Mouse (Mus musculus) T-helper 1 cell (primary cell): ENCODE measurements around the gene Col6a3.

Experiments
- in situ Hi-C: fragments of 300-600 bp; cut with MboI, MseI; formaldehyde crosslinking; loops from one replicate; pipeline ENCODE4 v1.15.1; 2025; ENCODE audit warnings: high pct_unique_total_duplicates

The Col6a3 gene

DNA sequence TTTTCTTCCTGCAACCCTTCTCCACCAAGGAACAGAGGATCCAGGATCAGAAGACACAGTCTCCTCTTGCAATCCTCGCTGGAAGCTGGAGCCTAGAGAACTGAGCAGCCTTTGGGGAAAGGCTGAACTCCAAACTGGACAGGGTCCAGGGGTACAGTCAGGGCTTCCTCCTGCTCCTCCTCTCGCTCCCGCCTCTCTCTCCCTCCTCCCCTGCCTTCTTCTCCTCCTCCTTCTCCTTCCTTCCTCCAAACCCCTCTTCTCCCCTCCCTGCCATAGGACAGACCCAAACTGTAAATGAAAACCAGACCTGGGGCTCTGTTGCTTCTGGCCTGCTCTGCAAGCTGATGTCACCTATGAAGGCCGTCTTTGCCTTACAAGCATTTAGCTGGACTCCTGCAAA lies at the start of gene Col6a3:
Gene Col6a3, minus strand, starts transcription at position 136 of the 400 bp plus-strand sequence.
- in situ Hi-C loops: loop anchor here (25.0 kb wide), 1 partner anchor 207 kb away; no protein-coding TSS in a partner anchor

DNA sequence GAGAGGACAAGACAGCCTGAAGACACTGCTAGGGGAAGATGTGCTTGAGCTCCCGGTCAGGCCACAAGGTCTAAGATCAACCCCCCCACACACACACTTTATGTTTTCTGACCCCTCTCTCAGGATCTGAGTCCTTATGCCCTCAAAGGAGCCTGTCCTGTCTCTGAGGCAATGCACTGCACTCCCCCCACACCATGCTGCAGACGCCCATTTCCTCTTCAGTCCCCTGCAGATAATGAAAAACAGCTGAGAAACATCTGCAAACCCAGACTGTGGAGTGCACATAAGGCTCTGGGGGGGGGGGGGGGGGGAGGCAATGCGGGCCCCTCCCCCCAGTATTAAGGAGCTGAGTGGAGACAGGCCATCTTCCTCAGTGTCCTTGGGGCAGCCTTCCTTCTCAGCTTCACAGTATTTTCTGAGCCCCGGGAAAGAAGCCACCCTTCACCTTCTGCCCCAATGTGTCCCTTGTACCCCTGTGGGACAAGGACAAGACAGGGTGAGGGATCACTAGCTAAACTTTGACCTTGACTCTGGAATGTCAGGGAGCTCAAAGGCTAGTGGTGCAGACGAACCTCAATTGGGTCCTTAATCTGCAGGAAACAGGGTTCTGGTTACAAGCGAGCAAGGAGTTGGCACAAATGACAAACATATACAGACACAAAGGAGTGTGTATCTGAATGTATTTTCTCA lies 42.1 kb upstream of the Col6a3 start:
- in situ Hi-C loops: no loop called here

DNA sequence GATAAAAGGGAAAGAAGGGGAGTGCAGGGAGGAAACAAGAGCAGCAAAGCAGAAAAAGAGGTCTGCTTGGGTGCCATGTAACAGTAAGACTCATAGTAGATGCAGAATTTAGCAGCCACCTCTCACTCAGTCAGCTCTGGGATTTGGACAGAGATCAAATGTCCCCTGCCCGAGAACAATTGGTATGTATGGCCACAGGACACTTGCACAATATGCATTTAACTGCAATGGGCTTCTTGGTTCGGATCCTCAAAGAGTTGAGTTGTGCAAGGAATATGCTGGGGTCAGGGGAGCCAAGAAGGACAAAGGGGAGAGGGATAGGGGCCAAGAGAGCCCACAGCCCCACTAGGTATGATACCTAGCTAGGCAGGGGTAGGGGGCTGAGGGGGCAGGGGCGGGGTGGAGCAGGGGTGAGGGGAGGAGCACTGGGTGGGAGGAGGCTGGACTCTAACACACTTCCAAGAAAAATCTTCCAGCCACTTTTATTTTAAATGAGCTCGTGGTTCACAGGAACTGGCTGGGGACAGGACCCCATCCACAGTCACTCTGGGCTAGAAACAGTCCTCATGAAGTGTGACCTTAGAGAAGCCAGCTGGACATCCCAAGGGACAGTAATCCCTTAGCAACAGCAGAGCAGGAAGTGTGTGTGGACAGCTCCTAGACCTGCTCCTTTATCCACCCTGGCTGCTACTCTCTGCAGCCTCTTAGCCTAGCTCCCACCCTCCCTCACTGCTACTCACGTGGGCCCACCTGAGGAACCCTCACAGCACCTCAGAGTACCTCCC lies 32.9 kb upstream of the Col6a3 start:
- in situ Hi-C loops: no loop called here

DNA sequence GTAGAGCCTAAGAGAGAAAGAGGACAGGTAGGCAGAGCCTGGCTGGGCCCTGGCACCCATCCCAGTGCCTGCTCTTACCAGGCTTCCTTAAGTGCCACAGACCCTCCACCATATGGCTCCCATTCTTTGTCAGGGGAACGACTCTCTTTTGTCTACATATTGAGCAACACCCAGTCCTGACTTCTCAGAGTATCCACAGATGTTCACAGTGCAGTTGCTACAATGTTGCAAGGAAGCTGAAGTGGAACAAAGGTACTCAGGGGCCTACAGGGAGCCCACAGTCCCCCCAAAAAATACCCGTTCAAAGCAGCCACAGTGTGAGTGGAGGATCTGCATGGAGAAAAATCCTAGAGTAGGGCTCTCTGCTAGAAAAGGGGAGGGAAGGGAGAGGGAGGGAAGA lies 32.2 kb upstream of the Col6a3 start:
- in situ Hi-C loops: no loop called here

DNA sequence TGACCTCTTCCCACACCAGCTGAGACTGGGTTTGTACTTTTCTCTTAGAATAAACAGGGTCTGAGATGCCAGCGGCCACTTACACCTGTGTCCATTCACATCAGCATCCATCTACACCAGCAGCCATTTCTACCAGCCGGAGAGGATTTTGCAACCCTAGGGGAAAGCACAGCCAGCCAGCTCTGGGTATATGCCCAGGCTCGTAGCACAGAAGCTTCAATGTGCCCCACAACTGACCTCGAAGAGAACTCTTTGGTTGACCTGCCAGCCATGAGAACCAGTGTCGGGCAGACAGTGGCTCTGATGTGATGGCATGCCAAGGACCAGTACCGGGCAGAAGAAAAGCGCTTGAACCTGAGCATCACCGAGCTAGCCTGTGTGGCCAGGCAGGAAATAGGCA lies 31.6 kb upstream of the Col6a3 start:
- in situ Hi-C loops: no loop called here

DNA sequence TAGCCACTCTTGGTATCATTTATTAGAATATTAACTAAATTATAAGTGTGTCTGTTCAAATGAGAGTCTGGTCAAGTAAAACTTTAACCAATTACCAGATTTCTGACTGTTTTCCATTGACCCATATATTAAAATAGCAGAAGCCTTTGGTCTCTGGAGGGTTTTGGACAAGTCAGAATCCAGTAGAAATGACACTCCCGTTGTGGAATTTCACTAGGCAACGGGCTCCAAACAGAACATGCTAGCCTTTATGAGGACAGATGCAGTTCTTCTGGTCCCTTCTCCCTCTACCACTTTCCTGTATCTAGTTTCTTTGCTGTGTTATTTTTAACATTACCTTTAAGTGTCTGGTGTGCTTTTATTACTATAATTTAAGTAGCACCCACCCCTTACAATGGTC lies 26.8 kb upstream of the Col6a3 start:
- in situ Hi-C loops: no loop called here

DNA sequence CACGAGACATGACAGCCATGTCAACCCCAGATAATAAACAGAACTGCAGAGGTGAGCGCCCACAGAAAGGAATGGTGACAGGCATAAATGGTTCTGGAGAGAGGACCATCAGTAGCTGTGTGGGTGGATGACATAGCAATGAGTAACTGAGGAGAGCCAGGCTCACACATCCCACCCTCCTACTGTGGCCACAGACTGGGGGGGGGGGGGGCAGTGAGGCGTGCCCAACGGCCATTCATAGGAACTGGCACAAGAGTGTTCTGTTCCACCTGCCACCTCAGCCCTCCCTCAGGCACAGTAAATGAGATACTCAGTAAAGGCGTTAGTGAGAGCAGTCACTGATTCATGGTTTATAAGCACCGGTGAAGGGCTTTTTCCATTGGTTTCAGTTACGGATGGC lies 23.0 kb upstream of the Col6a3 start:
- in situ Hi-C loops: no loop called here

DNA sequence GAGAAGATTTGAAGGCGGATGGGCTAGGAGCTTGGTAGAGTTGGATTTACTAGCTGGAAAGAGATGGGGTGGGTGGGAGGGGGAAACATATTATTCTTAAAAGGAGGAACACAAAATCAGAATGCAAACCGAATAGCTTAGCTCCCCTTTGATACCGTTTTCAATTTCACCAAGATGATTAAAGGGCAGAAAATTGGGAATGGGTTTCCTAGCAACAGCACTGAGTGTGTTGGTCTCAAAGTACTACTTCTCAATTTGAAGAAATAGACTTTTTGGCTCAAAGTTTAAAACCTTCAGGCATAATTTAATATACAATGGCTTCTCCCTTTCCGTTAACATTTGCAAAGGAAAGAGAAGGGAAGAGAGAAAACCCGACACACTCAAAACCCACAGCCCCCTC lies 12.1 kb upstream of the Col6a3 start:
- in situ Hi-C loops: no loop called here

DNA sequence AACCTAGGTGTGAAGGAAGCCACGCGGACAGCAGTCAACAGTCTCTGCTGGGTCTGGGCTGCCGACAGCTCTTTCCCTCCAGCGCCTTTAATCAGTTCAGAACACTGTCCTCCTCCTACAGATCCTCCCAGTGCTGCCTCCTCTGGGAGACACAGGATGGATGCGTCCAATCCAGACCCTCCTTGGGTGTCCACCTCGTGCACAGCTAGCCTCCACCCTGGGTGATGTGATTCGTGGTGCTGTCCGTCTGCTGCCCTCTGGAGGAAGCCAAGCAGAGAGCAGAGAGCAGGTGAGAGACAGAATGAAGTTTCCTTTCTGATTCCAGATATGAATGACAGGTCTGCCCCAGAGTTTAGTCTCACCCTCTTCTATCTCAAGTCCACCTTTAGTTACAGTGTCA lies 6.1 kb upstream of the Col6a3 start:
- in situ Hi-C loops: loop anchor here (25.0 kb wide), 1 partner anchor 213 kb away; no protein-coding TSS in a partner anchor

DNA sequence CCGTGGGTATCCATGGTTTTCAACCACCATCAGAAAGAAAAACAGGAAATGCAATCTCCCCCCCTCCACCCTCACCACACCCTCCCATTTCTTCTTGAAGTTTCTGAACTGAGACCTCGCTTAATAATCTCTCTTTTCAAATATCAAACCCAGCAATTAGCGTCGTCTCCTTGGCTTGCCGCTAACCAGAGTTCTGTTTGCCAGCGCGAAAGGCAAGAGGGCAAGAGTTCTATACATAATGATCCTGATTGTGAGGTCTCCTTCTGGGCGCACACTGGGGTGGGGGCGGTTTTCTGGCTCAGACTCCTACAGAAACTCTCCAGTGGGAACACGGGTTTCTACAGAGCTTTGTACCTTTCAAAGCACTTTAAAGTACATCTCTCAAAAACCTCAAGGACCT lies 1.4 kb upstream of the Col6a3 start:
- in situ Hi-C loops: loop anchor here (25.0 kb wide), 1 partner anchor 208 kb away; no protein-coding TSS in a partner anchor

DNA sequence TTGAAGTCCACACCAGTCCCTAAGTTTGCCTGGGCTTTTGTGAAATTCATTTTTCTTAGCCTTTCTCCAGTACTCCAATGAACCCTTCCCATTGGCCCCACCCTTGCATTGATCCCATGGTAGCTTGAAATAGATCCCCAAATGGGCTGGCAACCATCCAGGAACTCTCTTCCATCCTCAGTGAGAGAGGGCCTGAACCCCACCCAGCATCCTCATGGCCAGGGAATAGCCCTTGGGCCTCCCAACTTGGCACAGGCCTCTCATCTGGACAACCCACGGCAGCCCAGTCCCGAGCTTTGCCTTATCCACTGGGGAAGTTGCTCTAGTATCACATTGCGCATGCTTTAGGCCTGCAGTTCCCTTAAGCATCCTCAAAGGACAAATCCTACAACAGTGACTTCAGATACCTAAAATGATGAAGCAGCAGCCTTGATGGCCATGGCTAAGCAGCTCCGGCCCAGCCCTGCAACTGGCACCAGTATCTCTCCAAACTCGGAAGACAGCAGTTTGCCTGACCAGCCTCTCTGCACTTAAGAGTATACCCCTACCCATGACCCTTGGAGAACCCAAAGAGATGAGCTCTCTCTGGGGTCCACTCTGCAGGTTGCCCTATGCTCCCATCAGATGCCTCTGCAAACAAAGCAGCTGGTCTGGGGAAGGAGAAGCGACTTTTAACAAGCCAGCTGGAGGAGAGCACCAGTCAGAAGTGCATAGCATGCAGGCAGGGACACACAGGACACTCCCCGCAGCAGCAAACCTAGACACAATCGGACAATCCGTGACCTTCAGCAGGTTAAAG lies 783 bp downstream of the Col6a3 start:
- in situ Hi-C loops: loop anchor here (25.0 kb wide), 1 partner anchor 206 kb away; no protein-coding TSS in a partner anchor

DNA sequence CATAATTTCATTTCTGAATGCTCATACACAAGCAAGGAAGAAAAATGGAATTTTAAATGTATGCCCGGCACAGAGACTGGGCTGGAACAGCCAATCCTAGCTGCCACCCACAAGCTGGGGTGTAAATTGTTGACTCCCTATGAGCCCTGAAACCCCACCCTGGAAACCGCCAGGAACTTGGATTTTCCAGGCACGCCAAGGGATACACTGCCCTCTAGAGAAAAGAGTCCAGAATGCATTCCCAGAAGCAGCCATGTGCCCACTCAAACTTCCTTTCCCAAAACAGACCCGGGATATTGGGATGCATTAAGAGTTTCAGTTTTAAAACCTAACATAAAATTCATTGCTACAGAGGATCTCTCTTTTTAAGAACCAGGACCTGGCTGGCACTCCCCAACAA lies 3.5 kb downstream of the Col6a3 start:
- in situ Hi-C loops: loop anchor here (25.0 kb wide), 1 partner anchor 203 kb away; no protein-coding TSS in a partner anchor

DNA sequence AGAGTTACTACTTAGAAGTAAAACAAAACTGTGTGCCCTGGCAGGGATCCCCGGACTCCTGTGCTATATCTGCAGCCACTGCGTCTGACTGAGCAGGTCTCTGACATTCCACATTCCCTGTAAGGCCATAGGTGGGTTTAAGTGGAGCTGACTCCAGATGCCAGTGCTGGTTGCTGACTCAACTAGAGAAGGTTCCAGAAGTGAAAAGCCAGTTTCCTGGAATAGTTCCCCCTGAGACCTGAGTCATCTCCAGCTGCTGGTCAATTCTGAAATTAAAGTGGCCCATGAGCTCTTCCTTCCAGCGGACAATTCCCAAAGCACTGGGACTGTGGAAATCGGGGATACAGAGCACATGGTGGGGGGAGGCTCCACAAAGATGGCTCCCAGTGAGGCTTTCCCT lies 5.1 kb downstream of the Col6a3 start:
- in situ Hi-C loops: loop anchor here (25.0 kb wide), 1 partner anchor 201 kb away; no protein-coding TSS in a partner anchor

DNA sequence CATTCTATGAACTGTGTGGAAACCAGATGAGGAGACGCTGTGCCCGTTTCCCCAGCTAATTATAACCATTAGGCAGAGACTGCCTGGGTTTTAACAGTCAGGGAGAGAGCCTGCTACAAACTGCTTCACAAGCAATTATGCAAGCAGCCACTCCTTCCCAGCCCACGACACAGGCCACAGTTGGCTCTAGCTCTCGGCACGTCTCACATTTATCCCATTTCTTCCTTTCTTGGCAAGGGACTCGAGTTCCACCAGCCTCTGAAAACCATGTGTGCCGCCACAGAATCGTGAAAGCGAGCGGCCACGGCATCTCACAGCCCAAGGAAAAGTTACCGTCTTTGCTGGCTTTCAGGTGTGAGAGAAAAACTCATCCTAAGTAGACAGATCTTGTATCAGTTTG lies 5.5 kb downstream of the Col6a3 start:
- in situ Hi-C loops: loop anchor here (25.0 kb wide), 1 partner anchor 201 kb away; no protein-coding TSS in a partner anchor

DNA sequence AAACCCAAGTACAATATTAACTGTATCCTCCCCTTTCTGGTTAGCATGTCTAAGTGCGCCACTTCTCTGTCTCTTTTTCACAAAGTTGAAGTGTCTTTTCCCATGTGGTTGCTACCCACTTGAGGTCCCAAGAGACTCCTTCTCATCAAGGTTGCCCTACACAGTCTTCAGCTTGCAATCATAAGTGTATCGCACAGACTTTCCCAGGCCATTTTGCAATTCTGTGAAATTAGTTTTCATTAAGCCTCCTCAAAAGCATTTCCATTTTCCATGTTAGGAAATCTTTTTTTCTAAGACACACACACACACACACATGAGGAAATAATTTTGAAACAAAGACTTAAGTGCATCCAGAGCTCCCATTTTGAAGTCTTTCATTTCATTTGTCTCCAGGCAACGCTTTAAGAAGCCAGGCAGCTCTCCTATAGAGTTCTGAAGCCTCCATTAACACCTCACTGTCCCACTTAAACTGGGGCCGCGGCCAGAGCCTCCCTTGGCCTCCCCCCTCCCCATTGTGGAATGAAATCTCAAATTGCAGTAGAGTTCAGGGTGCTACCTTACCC lies 7.5 kb downstream of the Col6a3 start:
- in situ Hi-C loops: loop anchor here (25.0 kb wide), 1 partner anchor 199 kb away; no protein-coding TSS in a partner anchor

DNA sequence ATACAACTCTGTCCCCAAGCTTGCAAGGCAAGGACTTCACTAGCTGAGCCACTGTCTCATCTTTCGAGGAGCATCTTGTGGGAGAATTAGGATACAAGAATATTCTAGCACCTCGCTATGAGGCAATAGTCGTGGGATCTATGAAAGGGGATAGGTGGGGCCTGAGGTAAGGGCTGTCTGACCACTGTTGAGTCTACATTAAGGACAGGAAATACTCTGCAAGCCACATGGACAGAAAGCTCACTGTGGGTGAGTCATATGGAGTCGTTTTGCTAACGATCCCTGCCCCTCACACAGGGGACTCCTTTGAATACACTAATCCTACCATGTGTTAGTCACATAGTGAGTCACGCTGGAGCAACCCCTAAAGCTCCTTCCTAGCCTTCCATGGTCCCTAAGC lies 9.1 kb downstream of the Col6a3 start:
- in situ Hi-C loops: loop anchor here (25.0 kb wide), 1 partner anchor 197 kb away; no protein-coding TSS in a partner anchor

DNA sequence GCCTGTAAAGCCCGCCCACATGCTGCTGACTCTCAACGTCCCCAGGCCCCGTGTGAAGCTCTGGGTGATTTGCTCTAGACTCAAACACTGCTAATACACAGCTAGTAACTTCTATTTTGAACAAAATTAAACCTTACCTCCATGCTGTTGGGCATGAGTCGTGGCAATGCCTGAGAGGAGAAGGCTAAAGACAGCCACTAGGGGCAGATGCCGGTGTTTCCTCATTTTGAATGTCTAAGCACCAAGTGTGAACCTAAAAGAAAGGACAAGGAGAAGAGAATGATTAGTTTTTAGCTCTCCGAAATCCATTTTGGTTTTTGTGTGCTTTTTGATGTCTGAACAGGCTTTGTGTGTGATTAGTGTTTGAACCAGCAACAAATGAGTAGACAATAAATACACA lies 13.8 kb downstream of the Col6a3 start:
- in situ Hi-C loops: loop anchor here (25.0 kb wide), 1 partner anchor 193 kb away; no protein-coding TSS in a partner anchor

DNA sequence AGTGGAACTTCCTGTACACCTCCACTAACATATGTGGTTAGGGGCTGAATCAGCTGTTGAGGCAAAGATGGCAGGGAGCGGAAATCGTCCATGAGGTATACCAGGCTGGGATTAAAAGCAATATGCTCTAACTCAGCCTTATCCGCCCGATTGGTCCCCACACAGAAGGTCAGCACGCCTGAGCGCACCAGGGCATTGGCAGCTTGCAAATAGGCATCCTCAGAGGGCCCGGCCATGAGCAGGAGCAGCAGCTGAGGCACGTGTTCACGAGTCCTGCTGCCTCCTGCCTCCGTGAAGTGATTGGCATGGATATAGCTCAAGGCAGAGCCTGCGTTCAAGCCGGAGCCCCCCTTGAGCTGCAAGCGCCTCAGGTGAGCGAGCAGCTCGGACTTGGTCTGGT lies 30.5 kb downstream of the Col6a3 start:
- in situ Hi-C loops: no loop called here

DNA sequence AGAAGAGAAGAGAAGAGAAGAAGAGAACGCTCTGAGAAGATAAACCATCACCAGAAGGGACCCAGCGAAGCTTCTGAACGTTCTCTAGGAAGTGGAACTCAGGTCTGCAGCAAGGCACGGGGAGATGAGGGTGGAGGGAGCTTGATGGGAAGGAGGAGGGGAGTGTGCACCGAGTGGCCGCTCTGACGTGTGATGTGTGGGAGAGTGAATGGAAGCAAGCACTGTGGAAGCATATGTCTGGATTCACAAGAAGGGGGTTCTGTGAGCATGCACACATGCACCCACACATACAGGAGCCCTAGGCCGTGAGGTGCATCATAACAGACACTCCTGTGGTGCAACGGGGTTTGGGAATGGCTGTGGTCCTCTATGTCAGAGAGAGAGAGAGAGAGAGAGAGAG lies 34.8 kb downstream of the Col6a3 start:
- in situ Hi-C loops: no loop called here

DNA sequence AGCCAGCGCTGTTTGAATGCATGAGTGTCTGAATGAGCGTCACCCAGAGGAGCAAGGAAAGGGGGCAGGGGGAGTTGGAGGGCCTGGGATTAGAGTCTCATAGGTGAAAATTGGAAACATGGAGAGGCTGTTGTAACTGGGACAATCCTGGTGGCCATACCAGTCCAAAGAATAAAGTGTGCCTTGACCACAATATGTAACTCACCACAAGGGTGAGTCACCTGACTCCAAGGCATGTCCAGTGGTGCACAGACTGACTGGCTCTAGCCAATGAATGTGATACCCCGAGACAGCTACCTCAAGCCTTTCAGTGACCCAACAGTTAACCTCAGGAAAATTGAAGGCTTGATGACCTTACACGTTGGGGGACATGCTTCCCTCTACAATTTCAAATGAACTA lies 40.7 kb downstream of the Col6a3 start:
- in situ Hi-C loops: no loop called here

DNA sequence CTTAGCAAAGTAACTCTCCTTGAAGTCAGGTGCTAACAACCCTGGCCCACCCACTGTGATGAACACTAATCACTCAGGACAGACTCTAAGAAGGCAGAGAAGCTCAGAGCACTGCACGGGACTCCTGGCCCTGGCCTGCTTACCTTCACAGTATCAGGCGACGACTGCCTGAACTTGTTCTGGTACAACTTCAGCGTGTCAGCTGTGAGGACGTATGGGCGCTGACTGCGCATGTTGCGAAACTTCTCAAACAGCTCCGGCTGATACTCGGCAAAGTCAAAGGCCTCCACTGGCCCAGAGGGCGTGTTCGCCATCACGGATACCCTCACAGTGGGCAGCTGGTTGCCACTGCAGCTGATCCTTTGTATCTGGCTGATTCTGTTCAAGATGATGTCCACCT lies 42.7 kb downstream of the Col6a3 start:
- in situ Hi-C loops: no loop called here
